Mouse (Mus musculus): Measurements from ENCODE around the gene Spint1. TPM values are rescaled to one million over a fixed set of nuclear protein-coding genes. Genes with fewer than 3 reads are reported as not detected.

The Spint1 gene
- polyA plus RNA-seq, 2 experiments = 11.6 to 19.5 TPM

DNA sequence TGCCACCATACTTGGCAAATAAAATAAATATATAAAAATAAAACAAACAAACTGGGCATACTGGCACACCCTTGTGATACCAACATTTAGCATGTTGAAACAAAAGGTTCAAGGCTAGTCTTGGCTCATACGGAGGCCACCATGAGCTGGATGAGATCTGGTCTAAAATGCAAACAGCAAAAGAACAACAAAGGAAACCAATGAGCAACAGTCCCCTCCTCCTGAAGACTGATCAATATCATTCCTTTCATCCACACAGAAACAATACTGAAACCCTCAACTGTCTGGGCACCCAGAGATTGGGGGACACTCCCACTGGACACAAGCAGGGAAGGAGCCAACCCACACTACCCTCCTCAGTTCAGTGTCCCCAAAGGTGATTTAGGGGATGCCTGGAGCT lies 39.7 kb upstream of the Spint1 start:
- TF ChIP-seq POLR2A (IDR thresholded peaks at IDR 0.05; ENCODE audit: borderline replicate concordance, extremely low read depth, insufficient read depth, insufficient read length) = no peak
- Histone ChIP-seq H3K9me3 (ENCODE audit: control insufficient read depth, low read length) (no peaks in the 10 kb centered on the region), H3K4me2 (replicated peaks; ENCODE audit: low read depth, low read length, severe bottlenecking) (no peak overlapping the region), H3K27ac (replicated peaks; ENCODE audit: low read depth, low read length) (no peak overlapping the region), H3K4me1 (ENCODE audit: control insufficient read depth, insufficient read depth, low read length) (peaks cover 17% of the 10 kb centered on the region), H3K36me3 (ENCODE audit: control insufficient read depth, insufficient read depth, low read length) (no peaks in the 10 kb centered on the region), H3K9ac (ENCODE audit: low read depth, low read length, severe bottlenecking) (no peak overlapping the region), H3K4me3 (replicated peaks; ENCODE audit: low read length) (no peak overlapping the region), H3K27me3 (ENCODE audit: control insufficient read depth, insufficient read depth, low read length) (no peaks in the 10 kb centered on the region)
- no peak for ATAC-seq (ENCODE audit: low FRiP score, low read depth)
- WGBS = 89% methylated on average over 1 of the region's 1 CpGs
- no peak for DNase-seq (ENCODE audit: low spot score)

DNA sequence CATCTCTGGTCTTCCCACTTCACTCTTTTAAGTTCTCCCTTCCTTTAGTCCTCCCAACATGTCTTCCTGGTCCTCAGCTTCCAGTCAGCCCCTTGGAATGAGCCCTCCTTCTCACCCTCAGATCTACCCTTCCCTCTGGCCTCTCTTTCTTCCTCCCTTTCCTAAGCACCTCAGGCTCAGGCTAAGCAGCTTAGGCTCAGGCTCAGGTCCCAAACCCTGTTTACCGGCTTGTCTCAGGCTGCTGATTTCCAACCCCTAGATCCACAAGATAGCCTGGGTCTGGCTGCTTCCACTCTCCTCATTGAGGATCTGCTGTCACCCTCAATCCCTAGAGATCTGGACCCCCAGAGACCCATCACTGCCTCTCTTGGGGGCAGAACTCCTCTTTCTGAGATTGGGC lies 39.1 kb upstream of the Spint1 start:
- TF ChIP-seq POLR2A (IDR thresholded peaks at IDR 0.05; ENCODE audit: borderline replicate concordance, extremely low read depth, insufficient read depth, insufficient read length) = no peak
- H3K9ac ChIP-seq (ENCODE audit: low read depth, low read length, severe bottlenecking) = 0 out of 2 replicates have a peak overlapping the region, but pooled peaks have one; percentile 4
- H3K27me3 ChIP-seq (ENCODE audit: control insufficient read depth, insufficient read depth, low read length) = no peaks in the 10 kb centered on the region
- no peak overlapping the region for H3K4me3 ChIP-seq (replicated peaks; ENCODE audit: low read length)
- no peaks in the 10 kb centered on the region for H3K36me3 ChIP-seq (ENCODE audit: control insufficient read depth, insufficient read depth, low read length)
- DNase-seq (ENCODE audit: low spot score) (no peak), ATAC-seq (ENCODE audit: low FRiP score, low read depth) (no peak)
- H3K27ac ChIP-seq (replicated peaks; ENCODE audit: low read depth, low read length) = no peak overlapping the region
- H3K4me1 ChIP-seq (ENCODE audit: control insufficient read depth, insufficient read depth, low read length) = peaks cover 17% of the 10 kb centered on the region
- H3K4me2 ChIP-seq (replicated peaks; ENCODE audit: low read depth, low read length, severe bottlenecking) = no peak overlapping the region
- WGBS = 33% methylated on average over 1 of the region's 1 CpGs
- H3K9me3 ChIP-seq (ENCODE audit: control insufficient read depth, low read length) = no peaks in the 10 kb centered on the region

DNA sequence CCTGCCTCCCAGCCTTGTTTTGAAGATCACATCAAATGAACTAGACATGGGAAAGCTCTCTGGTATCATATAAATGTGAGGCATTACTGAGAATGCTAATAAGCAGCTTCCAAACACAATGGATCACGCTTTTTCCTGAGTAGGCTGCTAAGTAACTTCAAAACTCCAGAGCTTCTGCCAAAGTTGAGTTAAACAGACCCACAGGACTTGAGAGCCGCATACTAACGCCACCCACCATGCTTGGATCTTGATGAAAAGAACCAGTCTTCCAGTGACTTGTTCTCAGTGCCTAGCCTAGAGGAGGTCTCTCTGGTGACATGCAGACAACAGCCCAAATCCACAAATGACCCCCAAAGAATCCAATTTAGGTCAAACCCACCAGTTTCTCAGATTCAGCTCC lies 38.2 kb upstream of the Spint1 start:
- Histone ChIP-seq H3K4me3 (replicated peaks; ENCODE audit: low read length) (no peak overlapping the region), H3K27me3 (ENCODE audit: control insufficient read depth, insufficient read depth, low read length) (no peaks in the 10 kb centered on the region), H3K36me3 (ENCODE audit: control insufficient read depth, insufficient read depth, low read length) (no peaks in the 10 kb centered on the region), H3K9ac (ENCODE audit: low read depth, low read length, severe bottlenecking) (no peak overlapping the region), H3K4me2 (replicated peaks; ENCODE audit: low read depth, low read length, severe bottlenecking) (no peak overlapping the region), H3K27ac (replicated peaks; ENCODE audit: low read depth, low read length) (0 out of 2 replicates have a peak overlapping the region, but pooled peaks have one; percentile 55), H3K4me1 (ENCODE audit: control insufficient read depth, insufficient read depth, low read length) (peaks cover 17% of the 10 kb centered on the region), H3K9me3 (ENCODE audit: control insufficient read depth, low read length) (no peaks in the 10 kb centered on the region)
- no peak for ATAC-seq (ENCODE audit: low FRiP score, low read depth)
- no peak for TF ChIP-seq POLR2A (IDR thresholded peaks at IDR 0.05; ENCODE audit: borderline replicate concordance, extremely low read depth, insufficient read depth, insufficient read length)
- WGBS = 31% methylated on average over 3 of the region's 3 CpGs
- peak; percentile 20 for DNase-seq (ENCODE audit: low spot score)

DNA sequence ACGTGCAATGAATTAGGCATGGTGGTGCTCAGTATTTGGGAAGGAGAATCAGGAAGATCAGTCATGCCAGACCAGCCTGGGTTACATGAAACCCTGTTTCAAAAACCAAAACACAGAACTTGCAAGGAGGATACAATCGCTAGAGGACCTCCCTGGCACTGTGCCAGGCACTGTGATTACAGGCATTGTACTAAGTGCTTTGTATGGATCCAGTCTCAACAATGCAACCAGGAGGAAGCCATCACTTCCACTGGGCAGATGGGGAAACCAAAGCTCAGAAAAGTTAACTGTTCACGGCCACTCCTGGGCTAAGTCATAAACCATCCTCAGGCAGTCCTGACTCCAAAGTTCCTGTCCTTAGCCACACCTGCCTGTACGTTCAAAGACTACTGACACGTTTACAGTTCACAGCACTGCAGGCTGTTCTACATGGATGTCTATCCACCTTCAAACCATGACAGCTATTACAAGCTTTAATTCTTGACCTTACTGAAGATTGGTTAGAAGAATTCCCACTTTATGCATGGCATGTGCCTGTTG lies 34.2 kb upstream of the Spint1 start:
- 0 out of 2 replicates have a peak overlapping the region, but pooled peaks have one; percentile 5 for H3K27ac ChIP-seq (replicated peaks; ENCODE audit: low read depth, low read length)
- no peak for TF ChIP-seq POLR2A (IDR thresholded peaks at IDR 0.05; ENCODE audit: borderline replicate concordance, extremely low read depth, insufficient read depth, insufficient read length)
- 48% methylated on average over 5 of the region's 5 CpGs for WGBS
- H3K36me3 ChIP-seq (ENCODE audit: control insufficient read depth, insufficient read depth, low read length) = no peaks in the 10 kb centered on the region
- DNase-seq (ENCODE audit: low spot score) (peak; percentile 50), ATAC-seq (ENCODE audit: low FRiP score, low read depth) (no peak)
- no peak overlapping the region for H3K4me2 ChIP-seq (replicated peaks; ENCODE audit: low read depth, low read length, severe bottlenecking)
- H3K27me3 ChIP-seq (ENCODE audit: control insufficient read depth, insufficient read depth, low read length) = no peaks in the 10 kb centered on the region
- peaks cover 9% of the 10 kb centered on the region; the same call in 1 of the 2 replicates for H3K4me1 ChIP-seq (ENCODE audit: control insufficient read depth, insufficient read depth, low read length)
- no peak overlapping the region for H3K9ac ChIP-seq (ENCODE audit: low read depth, low read length, severe bottlenecking)
- no peak overlapping the region for H3K4me3 ChIP-seq (replicated peaks; ENCODE audit: low read length)
- no peaks in the 10 kb centered on the region for H3K9me3 ChIP-seq (ENCODE audit: control insufficient read depth, low read length)

DNA sequence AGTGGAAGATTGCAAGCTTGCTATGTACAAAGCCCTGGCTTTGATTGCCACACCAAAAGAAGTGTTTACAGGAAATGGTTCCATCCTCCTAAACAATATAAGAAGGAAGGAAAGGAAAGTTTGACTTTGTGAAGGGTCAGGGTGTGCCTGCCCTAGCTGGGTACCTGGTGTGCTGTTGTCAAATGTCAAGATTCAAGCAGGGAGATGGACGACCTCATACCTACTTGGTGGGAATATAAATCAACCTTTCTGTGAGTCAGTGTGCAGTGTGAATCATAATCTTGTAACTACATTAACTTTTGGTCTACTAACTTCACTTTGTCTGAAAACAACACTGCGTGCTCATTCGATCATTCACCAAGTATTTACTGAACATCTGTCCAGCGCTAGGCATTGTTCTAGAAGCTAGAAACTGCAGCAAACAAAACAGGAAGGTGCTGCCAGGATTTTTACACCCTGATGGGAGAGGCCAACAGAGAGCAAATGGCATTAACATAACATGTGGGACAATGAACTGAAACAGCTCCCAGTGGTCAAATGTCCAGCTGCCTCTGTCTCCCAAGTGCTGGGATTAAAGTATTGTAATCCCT lies 33.2 kb upstream of the Spint1 start:
- WGBS = 78% methylated on average over 4 of the region's 4 CpGs
- no peak for ATAC-seq (ENCODE audit: low FRiP score, low read depth)

More for the DNA sequence above, 33.2 kb upstream of the Spint1 start:
- no peaks in the 10 kb centered on the region for H3K36me3 ChIP-seq (ENCODE audit: control insufficient read depth, insufficient read depth, low read length)
- H3K27me3 ChIP-seq (ENCODE audit: control insufficient read depth, insufficient read depth, low read length) = no peaks in the 10 kb centered on the region
- H3K27ac ChIP-seq (replicated peaks; ENCODE audit: low read depth, low read length) = no peak overlapping the region
- no peak for TF ChIP-seq POLR2A (IDR thresholded peaks at IDR 0.05; ENCODE audit: borderline replicate concordance, extremely low read depth, insufficient read depth, insufficient read length)
- no peak overlapping the region for H3K9ac ChIP-seq (ENCODE audit: low read depth, low read length, severe bottlenecking)
- 0 out of 2 replicates have a peak, but pooled peaks cover 1% of the 10 kb centered on the region for H3K4me1 ChIP-seq (ENCODE audit: control insufficient read depth, insufficient read depth, low read length)
- DNase-seq (ENCODE audit: low spot score) = no peak
- no peak overlapping the region for H3K4me3 ChIP-seq (replicated peaks; ENCODE audit: low read length)
- no peak overlapping the region for H3K4me2 ChIP-seq (replicated peaks; ENCODE audit: low read depth, low read length, severe bottlenecking)
- no peaks in the 10 kb centered on the region for H3K9me3 ChIP-seq (ENCODE audit: control insufficient read depth, low read length)
